Mouse (Mus musculus) stomach, embryonic 16.5 days (tissue): Measurements from ENCODE around the gene Arrdc2. TPM values are rescaled to one million over a fixed set of nuclear protein-coding genes. Genes with fewer than 3 reads are reported as not detected.
A peak's percentile ranks its signal among the peaks of the same experiment; 100 is the strongest.

Experiments used
- ATAC-seq: fragments of 200-750 bp; cut with Nextera tagmentation; 2 replicates; pipeline ENCODE4 v1.8.0; 2017; ENCODE audit warnings: moderate number of reproducible peaks, moderate TSS enrichment; ENCODE audit not compliant: insufficient read depth, low FRiP score
- H3K27ac ChIP-seq: fragments of 300-500 bp; sonication (generic); 2 replicates; pipeline ENCODE4 v1.5.1; 2014; ENCODE audit warnings: low read length
- H3K27me3 ChIP-seq: fragments of 300-500 bp; sonication (generic); 2 replicates; pipeline ENCODE4 v1.6.1; 2014; ENCODE audit warnings: low read length, control low read depth, mixed read lengths; ENCODE audit not compliant: control insufficient read depth, insufficient read depth
- H3K36me3 ChIP-seq: fragments of 300-500 bp; sonication (generic); 2 replicates; pipeline ENCODE4 v1.6.1; 2014; ENCODE audit warnings: low read length; ENCODE audit not compliant: control insufficient read depth, insufficient read depth
- H3K4me1 ChIP-seq: fragments of 300-500 bp; sonication (generic); 2 replicates; pipeline ENCODE4 v1.6.1; 2014; ENCODE audit warnings: low read length, control low read depth, mixed read lengths; ENCODE audit not compliant: control insufficient read depth, insufficient read depth
- H3K4me2 ChIP-seq: fragments of 300-500 bp; sonication (generic); 2 replicates; pipeline ENCODE4 v1.6.1; 2014; ENCODE audit warnings: low read depth, low read length, mixed read lengths
- H3K4me3 ChIP-seq: fragments of 300-500 bp; sonication (generic); replicated peaks from 2 replicates; pipeline ENCODE4 v1.5.1; 2014; ENCODE audit warnings: mild to moderate bottlenecking, low read length
- H3K9ac ChIP-seq: fragments of 300-500 bp; sonication (generic); 2 replicates; pipeline ENCODE4 v1.6.1; 2014; ENCODE audit warnings: low read length
- H3K9me3 ChIP-seq: fragments of 300-500 bp; sonication (generic); replicated peaks from 2 replicates; pipeline ENCODE4 v1.6.1; 2016; ENCODE audit warnings: low read length, control low read depth; ENCODE audit not compliant: control insufficient read depth
- WGBS: fragments of 180-500 bp; shearing (Covaris S2); extraction: QIAGEN DNeasy Blood & Tissue Kit; methylation state at CpG from one replicate; pipeline ENCODE4 v1.1.7; 2014; 5-methylcytosine and 5-hydroxymethylcytosine counted together
- polyA plus RNA-seq: library from polyadenylated mRNA; unstranded; fragments of >200 nt; fragmentation: Nextera tagmentation; extraction: Ambion mirVana; gene quantifications from 2 replicates; pipeline ENCODE4 v1.2.1, GENCODE M21; 2015

The Arrdc2 gene
- polyA plus RNA-seq, 1 experiment from 2014 or later: 7.1 TPM

- Histone ChIP-seq H3K9ac (no peak overlapping the region), H3K27ac (no peak overlapping the region), H3K27me3 (peaks cover 16% of the 10 kb centered on the region), H3K4me1 (peaks cover 46% of the 10 kb centered on the region), H3K4me3 (no peak overlapping the region), H3K9me3 (no peaks in the 10 kb centered on the region), H3K4me2 (no peak overlapping the region), H3K36me3 (peaks cover 5% of the 10 kb centered on the region; the same call in 1 of the 2 replicates)
- ATAC-seq: no peak
- 76% methylated on average over 7 of the region's 7 CpGs for WGBS
These were observed 27.0 kb upstream of the Arrdc2 start for GRCm38 (mm10) chr8:70866566-70866965.

- peak overlapping the region; percentile 54 for H3K9ac ChIP-seq
- H3K27ac ChIP-seq: peak overlapping the region; percentile 59
- no peaks in the 10 kb centered on the region for H3K9me3 ChIP-seq
- WGBS: 5% methylated on average over 12 of the region's 12 CpGs
- H3K4me2 ChIP-seq: peak overlapping the region; percentile 79
- H3K4me1 ChIP-seq: peaks cover 46% of the 10 kb centered on the region
- peaks cover 5% of the 10 kb centered on the region; the same call in 1 of the 2 replicates for H3K36me3 ChIP-seq
- peak; percentile 8; the same call in 1 of the 2 replicates for ATAC-seq
- H3K27me3 ChIP-seq: peaks cover 16% of the 10 kb centered on the region
- peak overlapping the region; percentile 70 for H3K4me3 ChIP-seq
These were observed 26.5 kb upstream of the Arrdc2 start for GRCm38 (mm10) chr8:70866001-70866520.

DNA sequence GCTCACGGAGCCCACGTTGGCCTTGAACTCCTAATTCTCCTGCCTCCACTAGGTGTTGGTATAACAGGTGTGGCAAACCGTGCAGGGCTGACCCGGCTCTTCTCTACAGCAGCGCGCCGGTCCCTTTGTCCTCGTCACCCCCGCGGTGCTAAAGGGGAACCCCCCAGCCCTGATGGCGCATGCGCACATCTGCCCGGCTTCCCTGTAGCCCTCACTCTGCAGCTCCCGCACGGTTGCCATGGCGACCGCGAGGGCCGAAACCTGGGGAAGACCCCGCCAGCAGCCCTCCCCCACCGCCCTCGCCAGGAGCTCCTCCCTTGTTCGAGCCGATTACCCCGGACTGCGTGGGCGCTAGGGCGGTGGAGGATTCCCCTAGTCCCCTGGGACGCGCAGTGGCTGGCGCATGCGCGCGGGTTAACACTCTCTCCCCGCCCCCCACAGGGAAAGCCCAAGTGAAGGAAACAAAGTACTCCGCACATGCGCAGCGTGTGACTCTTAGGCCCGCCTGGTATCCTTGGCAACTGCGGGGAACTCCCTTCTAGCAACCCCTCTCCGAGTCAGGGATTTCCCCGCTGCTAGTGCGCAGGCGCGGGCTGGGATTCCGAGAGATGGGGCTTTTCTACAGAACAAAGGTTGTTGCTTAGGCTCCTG is 26.0 kb upstream of the Arrdc2 start:
- WGBS: under 1% methylated on average over 46 of the region's 46 CpGs
- Histone ChIP-seq H3K4me2 (peak overlapping the region; percentile 79), H3K36me3 (peaks cover 5% of the 10 kb centered on the region; the same call in 1 of the 2 replicates), H3K4me1 (peaks cover 46% of the 10 kb centered on the region), H3K9ac (peak overlapping the region; percentile 79), H3K9me3 (no peaks in the 10 kb centered on the region), H3K4me3 (peak overlapping the region; percentile 70), H3K27ac (peak overlapping the region; percentile 86), H3K27me3 (peaks cover 16% of the 10 kb centered on the region)
- ATAC-seq: peak; percentile 92

- no peaks in the 10 kb centered on the region for H3K9me3 ChIP-seq
- 4% methylated on average over 24 of the region's 24 CpGs for WGBS
- peak overlapping the region; percentile 79 for H3K9ac ChIP-seq
- H3K4me1 ChIP-seq: peaks cover 44% of the 10 kb centered on the region
- peaks cover 5% of the 10 kb centered on the region; the same call in 1 of the 2 replicates for H3K36me3 ChIP-seq
- ATAC-seq: no peak
- peak overlapping the region; percentile 86 for H3K27ac ChIP-seq
- peak overlapping the region; percentile 70 for H3K4me3 ChIP-seq
- H3K27me3 ChIP-seq: peaks cover 16% of the 10 kb centered on the region
- H3K4me2 ChIP-seq: peak overlapping the region; percentile 79
These were observed 25.2 kb upstream of the Arrdc2 start for GRCm38 (mm10) chr8:70864712-70865221.

GRCm38 (mm10) chr8:70863956-70864711 is 24.6 kb upstream of the Arrdc2 start:
- peak overlapping the region; percentile 79 for H3K4me2 ChIP-seq
- peaks cover 39% of the 10 kb centered on the region for H3K4me1 ChIP-seq
- H3K27ac ChIP-seq: 0 out of 2 replicates have a peak overlapping the region, but pooled peaks have one; percentile 86
- peaks cover 5% of the 10 kb centered on the region; the same call in 1 of the 2 replicates for H3K36me3 ChIP-seq
- peak overlapping the region; percentile 70 for H3K4me3 ChIP-seq
- H3K9ac ChIP-seq: peak overlapping the region; percentile 79
- no peak for ATAC-seq
- whole genome bisulfite sequencing: 2% methylated on average over 46 of the region's 46 CpGs
- H3K27me3 ChIP-seq: peaks cover 16% of the 10 kb centered on the region
- no peaks in the 10 kb centered on the region for H3K9me3 ChIP-seq

DNA sequence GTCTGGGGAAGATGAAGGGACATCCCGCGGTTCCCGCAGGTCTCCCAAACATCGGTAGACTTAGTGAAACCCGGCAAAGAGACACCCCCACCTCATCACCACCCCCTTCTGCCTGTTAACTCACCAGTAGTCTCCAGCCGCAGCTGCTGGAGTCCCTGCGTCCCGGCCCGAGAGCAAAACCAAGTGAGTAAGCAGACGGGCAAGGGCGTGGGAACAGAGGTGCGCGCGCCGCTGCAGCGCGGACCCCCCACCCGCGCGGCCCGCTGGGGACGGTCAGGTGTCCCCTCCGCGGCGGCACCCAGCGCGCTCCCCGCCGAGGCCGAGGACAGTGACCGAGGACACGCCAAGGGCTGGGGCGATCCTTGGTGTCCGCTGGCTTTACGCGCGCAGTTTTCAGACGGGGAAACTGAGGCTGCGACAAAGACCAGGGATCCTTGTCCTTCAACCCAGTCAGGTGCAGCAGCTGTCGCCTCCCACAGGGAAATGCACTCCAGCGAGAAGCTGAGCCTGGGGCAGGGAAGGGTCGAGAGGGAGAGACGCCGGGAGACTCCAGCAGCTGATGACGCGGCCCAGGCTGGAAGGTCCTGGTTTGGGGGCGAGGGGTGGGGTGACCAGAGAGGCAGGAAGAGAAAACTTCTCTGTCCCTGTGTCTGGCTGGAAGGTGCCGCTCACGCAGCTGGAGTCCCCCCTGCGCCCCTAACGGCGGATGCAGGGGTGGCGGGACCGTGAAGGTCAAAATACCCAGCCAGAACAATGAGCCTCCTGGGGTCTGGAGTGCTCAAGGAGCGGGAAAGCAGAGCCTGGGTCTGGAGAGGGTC is 23.5 kb upstream of the Arrdc2 start, which contains the start of gene Kcnn1:
Kcnn1 (minus strand) TSS at position 435 of the 818 bp plus-strand sequence.
- Histone ChIP-seq H3K9ac (peak within 1 kb of the TSS; percentile 79), H3K27me3 (peaks cover 16% of the 10 kb centered on the region), H3K36me3 (peaks cover 2% of the 10 kb centered on the region; the same call in 1 of the 2 replicates), H3K4me3 (peak within 1 kb of the TSS; percentile 70), H3K4me1 (peaks cover 28% of the 10 kb centered on the region), H3K27ac (no peak within 1 kb of the TSS), H3K4me2 (peak within 1 kb of the TSS; percentile 79), H3K9me3 (no peaks in the 10 kb centered on the region)
- 2% methylated on average over 55 of the region's 55 CpGs for WGBS
- ATAC-seq: no peak

GRCm38 (mm10) chr8:70857516-70857915 is 18.0 kb upstream of the Arrdc2 start:
- Histone ChIP-seq H3K9me3 (no peaks in the 10 kb centered on the region), H3K4me2 (peak overlapping the region; percentile 83; the same call in 1 of the 2 replicates), H3K27me3 (peaks cover 7% of the 10 kb centered on the region), H3K27ac (no peak overlapping the region), H3K9ac (peak overlapping the region; percentile 74; the same call in 1 of the 2 replicates), H3K4me3 (no peak overlapping the region), H3K36me3 (no peaks in the 10 kb centered on the region), H3K4me1 (peaks cover 13% of the 10 kb centered on the region)
- WGBS: 18% methylated on average over 4 of the region's 4 CpGs
- ATAC-seq: no peak

GRCm38 (mm10) chr8:70856541-70857197 is 17.1 kb upstream of the Arrdc2 start:
- ATAC-seq: peak; percentile 79
- Histone ChIP-seq H3K4me2 (peak overlapping the region; percentile 83), H3K4me1 (peaks cover 13% of the 10 kb centered on the region), H3K36me3 (no peaks in the 10 kb centered on the region), H3K9me3 (no peaks in the 10 kb centered on the region), H3K4me3 (peak overlapping the region; percentile 53), H3K9ac (peak overlapping the region; percentile 74), H3K27me3 (no peaks in the 10 kb centered on the region), H3K27ac (no peak overlapping the region)
- 5% methylated on average over 33 of the region's 33 CpGs for WGBS
